Mouse (Mus musculus): ENCODE results near the gene Panx2.

Gene Panx2

DNA sequence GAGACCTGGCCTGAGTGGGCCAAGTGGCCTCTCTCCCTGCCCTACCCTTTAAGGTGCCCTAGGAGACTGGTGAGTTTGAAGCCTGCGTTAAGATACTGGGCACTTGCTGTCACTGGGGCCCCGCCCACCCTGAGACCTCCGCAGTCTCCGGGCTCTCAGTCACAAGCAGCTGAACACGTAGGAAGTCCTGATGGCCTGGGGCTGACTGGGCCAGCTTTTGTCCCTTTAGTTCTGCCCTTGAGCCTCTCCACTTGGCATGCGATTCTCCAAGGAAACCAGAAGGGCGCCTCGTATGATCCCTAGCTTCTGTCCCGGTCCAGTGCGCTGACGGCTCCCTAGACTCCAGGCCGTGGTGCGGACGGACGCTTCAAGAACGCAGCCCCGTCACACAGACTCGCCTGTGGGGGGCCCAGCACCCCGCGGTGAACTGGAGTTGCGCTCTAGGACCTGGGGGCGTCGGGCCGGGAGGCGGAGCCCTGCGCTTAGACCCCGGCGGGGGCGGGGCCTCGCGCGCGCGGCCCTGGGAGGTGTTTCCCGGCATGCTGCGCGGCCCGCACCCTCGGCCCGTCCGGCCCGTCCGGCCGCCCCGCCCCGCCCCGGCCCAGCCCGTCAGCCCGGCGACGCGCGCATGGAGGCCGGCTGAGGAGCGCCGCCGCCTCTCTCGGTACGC is 16.1 kb downstream of the Panx2 start:
- DNase-seq (ENCODE audit: low spot score), result peak; percentile 76

- peak; percentile 32 for DNase-seq (ENCODE audit: low spot score)
These were observed 16.7 kb downstream of the Panx2 start for GRCm38 (mm10) chr15:89076156-89076731.

- no peak for DNase-seq (ENCODE audit: low spot score)
These were observed 18.8 kb downstream of the Panx2 start for GRCm38 (mm10) chr15:89078208-89078836.

- DNase-seq (ENCODE audit: low spot score), result no peak
These were observed 24.4 kb downstream of the Panx2 start for GRCm38 (mm10) chr15:89083906-89084305.

DNA sequence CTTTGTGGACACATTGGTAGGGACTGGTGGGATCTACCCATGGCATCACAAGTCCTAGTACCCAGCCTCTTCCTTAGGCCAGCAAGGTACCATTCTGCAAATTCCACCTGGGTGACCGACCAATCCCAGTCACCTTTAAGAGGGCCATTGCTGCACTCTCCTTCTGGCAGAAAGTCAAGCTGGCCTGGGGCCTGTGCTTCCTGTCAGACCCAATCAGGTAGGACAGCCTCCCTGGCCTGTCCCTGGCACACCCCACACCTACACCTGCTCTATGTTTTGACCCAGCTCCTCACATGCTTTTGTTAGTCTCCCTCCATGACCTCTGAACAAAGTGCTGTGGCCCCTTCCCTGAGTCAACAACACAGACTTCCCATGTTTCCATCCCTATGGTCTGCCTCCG is 25.3 kb downstream of the Panx2 start:
- DNase-seq (ENCODE audit: low spot score), result no peak

- DNase-seq (ENCODE audit: low spot score), result peak; percentile 82
These were observed 29.2 kb downstream of the Panx2 start, which contains the start of gene Selenoo for GRCm38 (mm10) chr15:89088607-89089247. Gene Selenoo, plus strand, starts transcription at chr15:89089084.

DNA sequence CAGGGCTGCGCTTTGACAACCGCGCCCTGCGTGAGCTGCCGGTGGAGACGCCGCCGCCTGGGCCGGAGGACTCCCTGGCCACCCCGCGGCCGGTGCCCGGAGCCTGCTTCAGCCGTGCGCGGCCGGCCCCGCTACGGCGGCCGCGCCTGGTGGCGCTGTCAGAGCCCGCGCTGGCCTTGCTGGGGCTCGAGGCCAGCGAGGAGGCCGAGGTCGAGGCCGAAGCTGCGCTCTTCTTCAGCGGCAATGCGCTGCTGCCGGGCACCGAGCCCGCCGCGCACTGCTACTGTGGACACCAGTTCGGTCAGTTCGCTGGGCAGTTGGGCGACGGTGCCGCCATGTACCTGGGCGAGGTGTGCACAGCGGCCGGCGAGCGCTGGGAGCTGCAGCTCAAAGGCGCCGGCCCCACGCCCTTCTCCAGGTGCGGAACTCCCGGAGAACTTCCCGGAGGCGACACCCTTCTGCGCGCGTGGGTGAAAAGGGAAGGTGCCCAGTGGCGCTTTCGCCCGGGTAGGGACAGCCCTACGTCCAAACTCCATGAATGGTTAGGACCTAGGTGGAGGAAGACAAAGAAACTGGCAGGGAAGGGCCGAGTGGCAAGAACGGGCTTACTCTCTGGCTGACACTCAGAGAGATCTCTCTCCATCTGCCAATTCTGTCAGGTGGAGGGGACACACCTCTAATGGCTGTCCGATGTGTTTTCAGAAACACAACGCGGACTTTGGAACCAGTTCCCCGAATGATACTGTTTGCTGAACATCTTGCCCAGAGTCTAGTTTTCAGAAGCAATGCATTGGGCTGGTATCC is 29.9 kb downstream of the Panx2 start:
- no peak for DNase-seq (ENCODE audit: low spot score)

GRCm38 (mm10) chr15:89090662-89091061 is 31.1 kb downstream of the Panx2 start:
- DNase-seq (ENCODE audit: low spot score), result no peak

DNA sequence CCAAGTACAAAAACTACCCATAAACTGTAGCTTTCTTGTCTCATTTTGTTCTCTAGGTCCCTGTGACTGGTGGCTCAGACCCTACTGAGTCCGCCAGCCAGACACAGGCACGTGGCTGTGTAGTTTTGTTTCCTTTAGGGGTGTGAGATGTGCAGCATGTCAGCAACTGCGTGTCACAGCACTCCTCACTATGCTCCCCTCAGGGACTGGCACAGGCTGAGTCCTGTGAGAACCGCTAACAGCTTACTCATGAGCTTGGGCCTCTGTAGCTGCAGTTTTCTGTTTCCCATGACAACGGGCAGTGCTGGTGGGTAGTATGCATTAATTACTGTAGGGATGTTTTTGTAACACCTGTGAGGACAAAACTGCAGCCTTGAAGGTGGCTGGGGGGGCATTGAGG is 32.6 kb downstream of the Panx2 start:
- no peak for DNase-seq (ENCODE audit: low spot score)

DNA sequence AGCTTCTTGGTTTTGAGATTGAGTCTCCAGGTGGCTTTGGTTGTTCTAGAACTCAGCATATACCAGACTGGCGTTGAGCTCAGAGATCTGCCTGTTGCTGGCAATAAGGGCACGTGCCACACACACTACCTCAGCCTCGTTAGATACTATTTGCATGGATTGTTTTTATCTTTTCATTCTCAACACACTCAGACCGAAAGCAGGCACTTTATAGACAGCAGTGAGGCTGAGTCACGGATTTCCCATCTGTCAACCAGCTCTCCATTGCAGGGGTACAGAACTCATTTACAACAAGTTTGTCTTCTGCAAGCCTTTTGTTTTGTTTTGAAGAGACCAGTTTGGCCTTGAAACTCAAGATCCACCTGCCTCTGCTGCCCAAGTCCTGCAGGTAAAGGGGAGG is 37.9 kb downstream of the Panx2 start:
- DNase-seq (ENCODE audit: low spot score), result no peak

- no peak for DNase-seq (ENCODE audit: low spot score)
These were observed 39.1 kb downstream of the Panx2 start for GRCm38 (mm10) chr15:89098616-89099015.

DNA sequence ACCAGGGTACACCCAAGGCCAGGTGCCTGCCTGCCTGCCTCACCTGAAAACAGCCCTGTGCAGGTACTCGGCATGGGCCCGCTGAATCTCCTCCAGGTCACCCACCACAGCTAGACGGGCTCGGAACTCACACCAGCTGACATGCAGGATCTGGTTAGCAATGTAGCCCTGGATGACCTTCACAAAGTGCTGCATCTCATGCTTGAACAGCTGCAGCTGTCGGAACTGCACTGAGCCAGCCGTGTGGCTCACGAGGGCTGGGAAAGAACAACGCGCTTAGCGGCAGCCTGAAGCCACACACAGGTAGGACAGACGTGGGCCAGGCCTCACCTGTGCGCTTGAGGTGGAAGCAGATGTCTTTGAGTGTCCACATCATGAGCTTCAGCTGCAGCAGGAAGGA is 41.3 kb downstream of the Panx2 start:
- DNase-seq (ENCODE audit: low spot score), result no peak

- no peak for DNase-seq (ENCODE audit: low spot score)
These were observed 43.1 kb downstream of the Panx2 start for GRCm38 (mm10) chr15:89102646-89103045.

DNA sequence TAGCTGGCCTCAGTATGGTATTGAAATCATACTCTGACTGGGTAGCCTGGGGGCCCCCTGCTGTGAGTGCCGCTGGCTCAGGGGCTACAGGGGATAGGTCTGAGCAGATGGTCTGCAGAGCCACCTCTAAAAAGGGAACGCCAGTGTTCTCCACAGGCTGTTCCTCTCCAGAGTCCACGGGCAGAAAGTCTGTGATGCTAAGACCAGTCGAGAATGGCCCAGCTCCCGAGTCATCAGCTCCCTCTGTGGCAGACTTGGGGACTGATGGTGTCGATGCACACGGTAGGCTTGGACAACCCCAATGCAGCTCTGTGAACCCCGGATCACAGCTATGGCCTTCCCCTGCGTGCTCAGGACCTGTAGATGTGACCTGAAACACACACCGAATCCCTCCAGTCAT is 44.4 kb downstream of the Panx2 start:
- no peak for DNase-seq (ENCODE audit: low spot score)

GRCm38 (mm10) chr15:89104425-89104824 is 44.9 kb downstream of the Panx2 start:
- DNase-seq (ENCODE audit: low spot score), result no peak

DNA sequence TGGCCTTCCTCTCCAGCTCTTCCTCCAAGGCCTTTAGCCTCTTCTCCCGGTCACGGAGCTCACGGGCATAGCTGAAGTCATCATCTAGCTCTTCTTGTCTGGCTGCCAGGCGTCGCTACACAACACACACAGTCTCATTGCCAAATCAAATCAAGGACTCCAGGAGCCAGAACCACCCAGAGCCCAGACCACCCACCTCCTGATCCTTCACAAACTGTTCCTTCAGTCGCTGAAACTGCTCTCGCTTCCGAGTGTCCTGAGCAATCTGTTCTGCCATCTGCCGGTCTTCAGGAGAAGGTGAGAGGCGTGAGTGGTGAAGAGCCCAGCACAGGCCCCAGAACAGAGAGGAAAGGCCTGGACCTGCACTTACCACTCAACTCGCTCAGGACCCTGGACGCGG is 46.5 kb downstream of the Panx2 start:
- DNase-seq (ENCODE audit: low spot score), result no peak

GRCm38 (mm10) chr15:89106976-89107375 is 47.4 kb downstream of the Panx2 start:
- DNase-seq (ENCODE audit: low spot score), result no peak

- DNase-seq (ENCODE audit: low spot score), result no peak
These were observed 50.6 kb downstream of the Panx2 start for GRCm38 (mm10) chr15:89110147-89110546.

DNA sequence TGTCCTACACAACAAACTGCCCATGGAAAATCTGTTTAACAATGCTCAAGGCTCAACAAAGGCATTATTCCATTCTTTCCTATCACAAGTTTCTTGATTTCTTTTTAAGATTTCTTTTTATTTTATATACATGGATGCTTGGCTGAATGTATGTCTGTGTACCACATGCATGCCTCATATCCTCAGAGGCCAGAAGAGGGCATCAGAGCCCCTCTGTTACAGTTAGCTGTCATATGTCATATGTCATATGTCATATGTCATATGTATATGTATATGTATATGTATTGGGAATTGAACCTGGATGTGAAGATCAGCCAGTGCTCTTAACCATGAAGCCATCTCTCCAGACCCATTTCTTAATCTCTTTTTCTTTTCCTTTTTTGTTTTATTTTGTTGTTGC is 58.5 kb downstream of the Panx2 start:
- no peak for DNase-seq (ENCODE audit: low spot score)

DNA sequence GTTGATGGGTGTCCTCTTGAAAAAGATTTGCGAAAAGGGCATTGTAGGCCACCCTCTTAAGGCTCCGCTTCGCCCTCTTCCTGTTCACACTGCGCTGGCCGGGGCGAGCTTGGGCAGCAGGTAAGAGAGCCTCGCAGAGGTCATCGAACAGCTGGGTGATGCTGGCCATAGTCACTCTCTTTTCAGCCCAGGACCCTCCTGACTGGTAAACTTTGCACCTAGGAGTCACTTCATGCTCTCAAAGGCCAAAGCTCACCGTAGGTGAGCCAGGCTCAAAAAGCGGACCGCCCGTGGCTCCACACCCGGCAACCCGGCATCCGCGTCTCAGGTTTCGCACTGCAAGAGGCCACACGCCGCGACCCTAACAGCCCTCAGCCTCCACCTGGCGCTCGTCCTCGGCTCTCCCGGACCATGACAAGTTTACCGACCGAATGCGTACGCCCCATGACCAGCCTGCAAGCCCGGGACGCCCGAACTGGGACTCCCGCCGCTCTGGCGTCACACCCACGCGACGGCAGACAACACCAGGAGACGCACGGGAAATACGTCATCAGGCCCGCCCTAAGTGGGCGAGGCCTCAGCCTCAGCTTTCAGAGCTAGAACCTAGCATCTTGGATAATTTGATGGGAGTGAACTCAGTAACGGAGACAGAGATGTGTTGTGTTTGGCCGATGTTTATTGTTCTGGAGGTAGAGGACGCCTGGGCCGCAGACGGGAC is 63.3 kb downstream of the Panx2 start, which contains the start of gene Tubgcp6:
Gene Tubgcp6 (minus strand): TSS at position 464 of the 718 bp plus-strand sequence.
- peak; percentile 95 for DNase-seq (ENCODE audit: low spot score)
